Mouse (Mus musculus): Measurements from ENCODE around the gene Herc4.
A peak's percentile ranks its signal among the peaks of the same experiment; 100 is the strongest.
"Not testable (repeated sequence)": the region's sequence is repeated elsewhere in the genome, so short reads cannot be mapped to it uniquely, and the experiment has no call there.

The Herc4 gene

DNA sequence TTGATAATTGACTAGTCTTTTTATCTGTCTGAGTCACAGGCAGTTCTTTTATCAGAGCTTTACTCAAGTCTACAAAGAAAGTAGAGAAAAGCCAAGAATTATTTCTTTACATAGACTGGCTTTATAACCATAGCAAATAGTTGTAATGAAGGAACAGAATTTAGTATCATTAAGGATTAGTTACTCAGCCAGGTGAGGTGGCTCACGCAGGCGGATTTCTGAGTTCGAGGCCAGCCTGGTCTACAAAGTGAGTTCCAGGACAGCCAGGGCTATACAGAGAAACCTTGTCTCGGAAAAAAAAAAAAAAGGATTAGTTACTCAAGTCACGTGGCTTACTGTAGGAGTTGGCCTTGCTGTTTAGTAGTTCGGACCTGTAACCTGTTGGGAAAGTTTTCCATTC is 4.8 kb downstream of the Herc4 start:
- DNase-seq (ENCODE audit: low spot score in 2 of 2), result no peak

DNA sequence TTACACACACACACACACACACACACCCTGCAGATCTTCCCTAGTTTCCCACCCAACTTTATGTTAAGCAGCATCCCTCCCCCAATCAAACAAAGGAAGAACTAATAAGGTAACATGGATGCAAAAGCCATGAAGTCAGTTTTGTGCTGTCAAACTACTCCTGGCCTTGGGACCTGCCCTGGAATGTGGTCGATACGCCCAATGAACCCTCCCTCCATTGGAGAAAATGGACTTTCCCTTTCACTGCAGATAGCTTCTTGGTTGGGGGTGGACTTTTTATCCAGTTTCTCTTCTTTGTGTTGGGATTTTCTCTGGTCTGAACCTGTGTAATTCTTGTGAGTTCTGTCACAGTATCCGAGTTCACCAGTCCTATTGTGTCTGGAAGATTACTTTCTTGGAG is 15.1 kb downstream of the Herc4 start:
- no peak for DNase-seq (ENCODE audit: low spot score in 2 of 2)

DNA sequence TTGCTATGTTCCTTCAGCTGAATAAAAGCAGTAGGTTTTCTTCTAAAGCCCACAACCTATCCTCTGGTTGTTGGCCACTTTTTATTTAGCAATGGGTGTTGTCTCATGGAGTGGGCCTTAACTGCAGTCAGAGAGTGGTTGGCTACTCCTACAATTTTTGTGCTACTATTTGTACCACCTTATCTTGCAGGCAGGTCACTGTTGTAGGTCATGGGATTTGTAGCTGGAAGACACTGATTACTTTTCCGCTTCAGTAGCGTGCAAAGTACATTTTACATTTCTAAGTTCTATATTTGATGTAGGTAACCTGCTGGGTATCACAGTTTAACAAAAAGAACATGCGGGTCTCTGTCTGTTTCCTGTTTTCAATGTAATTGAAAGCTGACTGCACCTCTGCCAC is 15.7 kb downstream of the Herc4 start:
- peak in 1 of 2 experiments; percentile 24 for DNase-seq (ENCODE audit: low spot score in 2 of 2)

DNA sequence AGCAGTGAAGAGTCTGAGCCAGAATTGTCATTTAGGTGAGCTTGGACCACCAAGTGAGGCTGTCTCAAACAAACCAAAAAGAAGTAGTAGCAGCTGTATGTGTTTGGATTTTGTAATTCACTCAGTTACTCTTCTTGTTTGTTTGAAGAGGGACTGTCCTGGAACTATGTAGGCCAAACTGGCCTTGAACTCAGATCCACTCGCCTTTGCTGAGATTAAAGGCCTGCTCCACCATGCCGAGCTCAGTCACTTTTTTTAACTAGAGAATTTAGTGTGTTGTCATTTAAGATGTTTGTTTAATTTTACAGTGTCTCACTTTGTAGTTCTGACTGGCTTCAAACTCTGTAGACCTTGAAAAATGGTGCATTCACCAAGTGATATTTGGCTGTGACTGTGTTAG is 24.3 kb downstream of the Herc4 start:
- DNase-seq (ENCODE audit: low spot score in 2 of 2), result no peak

DNA sequence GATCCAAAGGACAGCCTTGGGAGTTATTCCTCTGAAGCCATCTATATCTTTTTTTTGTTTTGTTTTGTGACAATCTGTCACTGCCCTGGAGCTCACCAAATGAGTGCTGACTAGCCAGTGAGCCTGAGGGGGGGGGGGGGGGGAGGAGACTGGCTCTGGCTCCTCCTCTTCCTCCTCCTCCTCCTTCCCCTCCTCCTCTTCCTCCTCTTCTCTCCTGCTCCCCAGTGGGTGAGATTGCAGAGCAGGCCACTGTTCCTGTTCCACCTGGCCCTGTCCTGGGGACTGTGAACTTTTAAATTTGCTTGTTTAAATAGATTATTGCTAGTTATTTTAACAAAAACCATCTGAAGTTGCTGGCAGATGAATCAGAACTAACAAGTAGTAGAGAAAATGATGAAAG is 28.8 kb downstream of the Herc4 start:
- no peak for DNase-seq (ENCODE audit: low spot score in 2 of 2)

DNA sequence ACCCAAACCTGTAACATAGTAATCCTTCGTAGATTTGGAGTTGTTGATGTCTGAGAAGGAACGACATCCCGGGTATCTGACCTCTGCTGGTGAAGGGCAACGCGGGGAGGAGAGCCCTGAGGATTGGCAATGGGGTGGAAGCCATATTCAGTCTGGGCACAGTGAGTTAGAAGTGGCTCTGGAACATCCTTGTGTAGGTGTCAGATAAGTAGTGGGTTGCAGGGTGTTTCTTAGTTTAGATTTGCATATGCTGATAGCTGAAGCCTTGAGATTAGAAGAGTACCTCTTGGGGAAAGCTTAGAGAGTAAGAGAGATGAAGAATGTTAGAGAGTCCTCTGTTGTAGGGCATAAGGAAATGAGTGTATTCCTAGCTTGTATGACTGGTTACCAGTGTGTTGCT is 29.3 kb downstream of the Herc4 start:
- no peak for DNase-seq (ENCODE audit: low spot score in 2 of 2)

DNA sequence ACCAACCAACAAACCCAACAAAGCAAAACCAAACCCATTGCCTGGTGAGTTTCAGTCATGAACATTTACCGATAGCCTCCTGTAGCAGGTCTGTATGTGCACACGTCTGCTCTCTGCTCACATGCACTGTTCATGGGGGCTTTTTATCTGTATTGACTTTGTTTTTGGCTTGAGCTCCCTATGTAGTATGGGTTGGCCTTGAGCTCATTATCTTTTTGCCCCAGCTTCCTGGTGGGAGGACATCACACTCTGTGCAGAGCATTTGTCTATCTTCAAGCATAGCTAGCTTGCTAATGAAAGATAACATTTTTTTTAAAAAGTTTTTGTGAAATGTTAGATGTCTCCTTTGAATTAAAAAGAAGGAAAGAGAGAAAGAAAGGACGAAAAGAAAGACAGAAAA is 33.4 kb downstream of the Herc4 start:
- DNase-seq (ENCODE audit: low spot score in 2 of 2), result no peak

DNA sequence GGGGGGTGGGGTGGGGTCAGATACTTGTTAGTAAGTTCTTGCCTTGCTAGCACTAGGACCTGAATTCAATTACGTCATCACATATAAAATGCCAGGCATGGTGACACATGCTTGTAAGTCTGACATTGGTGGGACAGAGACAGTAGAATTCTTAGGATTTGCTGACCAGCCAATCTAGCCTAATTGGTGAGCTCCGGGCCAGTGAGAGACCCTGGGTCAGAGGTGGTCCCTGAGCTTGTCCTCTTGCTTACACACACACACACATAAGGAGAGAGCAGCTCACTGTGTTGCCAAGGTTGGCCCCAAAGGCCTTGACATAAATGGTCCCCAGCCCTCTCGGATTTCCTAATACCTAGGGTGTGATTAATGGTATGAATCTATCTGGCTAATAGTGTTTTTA is 36.2 kb downstream of the Herc4 start:
- no peak for DNase-seq (ENCODE audit: low spot score in 2 of 2)

DNA sequence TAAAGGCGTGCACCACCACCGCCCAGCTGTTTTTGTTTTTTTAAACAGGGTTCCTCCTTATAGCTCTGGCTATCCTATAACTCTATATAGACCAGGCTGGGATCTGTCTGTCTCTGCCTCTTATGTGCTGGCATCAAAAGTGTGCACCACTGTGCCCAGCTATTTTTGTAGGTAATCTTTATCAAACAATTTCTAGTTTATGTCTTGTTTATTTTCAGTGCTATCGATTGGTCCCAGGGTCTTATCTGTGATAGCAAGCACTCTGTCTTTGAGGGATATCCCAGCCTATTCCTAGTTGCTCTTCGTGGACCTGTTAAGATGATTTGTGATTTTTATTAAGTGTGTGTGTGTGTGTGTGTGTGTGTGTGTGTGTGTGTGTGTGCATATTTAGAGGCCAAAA is 38.8 kb downstream of the Herc4 start:
- no peak for DNase-seq (ENCODE audit: low spot score in 2 of 2)

DNA sequence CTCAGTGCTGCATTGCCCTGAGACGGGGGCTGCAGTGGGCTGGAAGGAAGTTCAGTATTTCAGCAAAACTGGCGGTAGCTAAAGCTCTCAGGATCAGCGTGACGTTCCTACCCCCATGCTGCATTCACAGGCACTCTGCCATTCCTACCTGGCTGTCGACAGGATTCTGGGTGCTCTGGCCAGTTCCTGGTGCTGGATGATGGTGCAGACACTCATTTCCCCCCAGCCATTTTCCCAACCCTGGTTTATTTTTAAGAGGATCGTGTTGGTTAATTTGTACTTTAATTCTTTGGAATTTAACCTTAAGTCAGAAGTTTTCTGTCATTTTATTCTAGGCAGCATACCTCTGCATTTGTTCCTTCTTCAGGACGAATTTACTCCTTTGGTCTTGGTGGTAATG is 39.2 kb downstream of the Herc4 start:
- no peak for DNase-seq (ENCODE audit: low spot score in 2 of 2)

DNA sequence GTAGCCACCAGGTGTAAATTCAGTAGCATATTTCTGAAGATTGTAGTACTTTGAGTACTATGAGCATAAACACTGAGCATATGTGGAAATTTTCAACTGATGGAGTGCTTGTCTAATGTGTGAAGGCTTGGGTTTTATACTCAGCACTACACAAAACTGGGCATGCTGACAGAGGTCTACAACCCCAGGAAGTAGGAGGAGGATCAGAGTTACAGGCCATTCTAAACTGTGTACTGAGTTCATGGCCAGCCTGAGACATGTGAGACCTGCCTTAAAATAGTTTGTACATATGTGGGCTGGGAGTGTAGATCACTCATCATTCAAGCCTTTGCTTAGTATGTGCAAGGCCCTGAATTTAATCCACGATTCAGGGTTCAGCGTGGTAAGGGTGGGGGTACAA is 58.7 kb downstream of the Herc4 start:
- no peak for DNase-seq (ENCODE audit: low spot score in 2 of 2)

DNA sequence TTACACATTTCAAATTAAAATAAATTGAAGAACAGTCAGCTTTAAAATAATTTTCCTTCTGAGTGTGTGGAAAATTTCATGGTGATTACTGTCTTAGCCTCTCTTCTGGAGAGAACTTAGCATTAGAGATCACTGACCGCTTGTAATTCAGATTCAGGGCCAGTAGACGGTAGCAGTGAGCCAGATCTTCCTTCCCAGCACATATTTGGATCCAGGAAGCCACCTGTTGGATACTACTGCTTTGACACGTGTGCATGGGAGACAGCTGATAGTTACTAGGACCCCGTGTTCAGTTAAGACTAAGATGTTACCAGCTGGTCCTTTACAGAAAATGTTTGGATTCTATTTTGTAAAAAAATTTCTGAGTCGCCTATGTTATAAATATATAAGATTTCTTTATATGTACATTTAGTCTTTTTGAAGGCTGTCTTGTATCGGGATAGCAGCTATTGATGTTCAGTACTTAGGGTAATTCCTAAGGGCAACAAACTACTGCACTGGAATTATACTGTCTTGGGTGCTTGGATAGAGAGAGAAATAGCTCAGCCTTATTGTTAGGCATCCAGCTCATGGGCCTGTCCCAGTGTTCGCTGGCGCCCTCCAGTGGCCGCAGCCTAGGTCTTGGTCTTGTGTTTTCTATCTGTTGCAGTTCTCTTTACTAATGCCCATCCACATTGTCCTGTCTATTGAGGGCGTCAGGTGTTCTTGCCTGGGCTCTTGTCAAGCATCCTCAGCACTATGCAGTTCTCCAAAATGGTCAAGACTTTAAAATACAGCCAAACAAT is 65.2 kb downstream of the Herc4 start:
- DNase-seq (ENCODE audit: low spot score in 2 of 2), result peak; percentile 36 to 75

DNA sequence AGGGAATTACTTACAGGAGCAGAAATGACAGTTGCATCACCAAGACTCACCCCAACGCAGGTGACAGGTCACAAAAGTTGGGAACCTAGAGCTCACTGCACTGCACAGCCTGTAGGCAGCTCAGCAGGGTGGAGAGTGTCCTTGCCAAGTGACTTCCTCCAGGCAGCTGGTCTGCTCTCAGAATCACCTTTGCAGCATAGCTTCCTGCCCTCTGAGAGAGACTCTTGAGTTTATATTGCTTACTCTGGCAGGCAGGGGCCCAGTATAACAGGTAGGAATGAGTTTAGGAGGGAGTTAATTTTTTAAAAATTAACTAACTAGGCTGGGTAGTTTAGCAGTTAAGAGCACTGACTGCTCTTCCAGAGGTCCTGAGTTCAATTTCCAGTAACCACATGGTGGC is 70.1 kb downstream of the Herc4 start:
- DNase-seq (ENCODE audit: low spot score in 2 of 2), result no peak

DNA sequence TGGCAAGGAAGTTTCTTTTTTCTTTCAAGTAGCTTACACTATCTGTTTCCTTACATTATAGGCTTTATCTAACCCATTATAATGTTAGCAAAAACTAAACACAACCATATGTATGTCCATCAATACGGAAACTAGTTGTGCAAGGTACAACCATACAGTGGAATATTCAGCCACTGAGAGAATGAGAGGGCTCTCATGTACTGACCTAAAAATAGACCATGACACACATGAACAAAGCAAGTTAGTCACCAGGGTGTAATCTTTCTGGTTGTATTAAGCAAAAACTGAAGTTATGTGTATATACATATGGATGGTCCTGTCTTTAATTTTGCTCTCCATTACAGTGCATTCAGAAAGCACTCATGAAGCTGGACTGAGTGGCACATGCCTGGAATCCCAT is 83.5 kb downstream of the Herc4 start:
- no peak for DNase-seq (ENCODE audit: low spot score in 2 of 2)

DNA sequence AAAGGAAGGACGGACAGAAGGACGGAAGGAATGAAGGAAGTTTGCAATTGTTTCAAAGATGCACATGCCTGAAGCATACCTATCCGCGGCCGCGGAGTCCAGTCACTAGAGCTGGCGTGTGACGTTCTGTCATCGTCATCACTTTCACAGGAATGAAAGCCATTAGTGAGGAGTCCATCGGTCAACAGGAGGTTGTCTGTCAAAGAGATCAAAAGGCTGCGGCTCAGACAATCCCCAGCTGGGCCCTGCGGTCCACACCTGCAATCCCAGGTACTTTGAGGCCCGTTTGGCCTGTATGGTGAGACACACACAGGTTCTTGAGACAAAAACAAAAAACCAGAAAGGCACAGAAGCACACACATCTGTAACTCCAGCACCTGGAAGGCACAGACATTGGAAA is 93.3 kb downstream of the Herc4 start:
- DNase-seq (ENCODE audit: low spot score in 2 of 2), result no peak

DNA sequence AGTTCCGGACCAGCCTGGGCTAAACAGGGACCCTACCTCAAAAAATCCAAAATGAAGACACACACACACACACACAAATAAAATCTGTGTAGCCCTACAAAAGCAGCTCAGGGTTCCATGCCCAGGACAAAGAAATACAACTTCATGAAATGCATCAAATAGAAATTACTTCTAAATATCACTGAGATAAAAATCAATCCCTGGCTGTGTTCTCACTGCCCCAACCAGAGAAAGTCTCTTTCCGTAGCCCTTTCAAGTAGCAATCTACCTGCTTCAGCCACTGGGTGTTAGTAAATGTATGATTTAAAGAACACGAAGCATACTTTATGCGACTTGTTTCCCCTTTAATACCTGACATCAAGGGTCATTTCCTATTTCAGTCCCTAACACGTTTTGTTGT is 93.7 kb downstream of the Herc4 start:
- DNase-seq (ENCODE audit: low spot score in 2 of 2), result no peak

DNA sequence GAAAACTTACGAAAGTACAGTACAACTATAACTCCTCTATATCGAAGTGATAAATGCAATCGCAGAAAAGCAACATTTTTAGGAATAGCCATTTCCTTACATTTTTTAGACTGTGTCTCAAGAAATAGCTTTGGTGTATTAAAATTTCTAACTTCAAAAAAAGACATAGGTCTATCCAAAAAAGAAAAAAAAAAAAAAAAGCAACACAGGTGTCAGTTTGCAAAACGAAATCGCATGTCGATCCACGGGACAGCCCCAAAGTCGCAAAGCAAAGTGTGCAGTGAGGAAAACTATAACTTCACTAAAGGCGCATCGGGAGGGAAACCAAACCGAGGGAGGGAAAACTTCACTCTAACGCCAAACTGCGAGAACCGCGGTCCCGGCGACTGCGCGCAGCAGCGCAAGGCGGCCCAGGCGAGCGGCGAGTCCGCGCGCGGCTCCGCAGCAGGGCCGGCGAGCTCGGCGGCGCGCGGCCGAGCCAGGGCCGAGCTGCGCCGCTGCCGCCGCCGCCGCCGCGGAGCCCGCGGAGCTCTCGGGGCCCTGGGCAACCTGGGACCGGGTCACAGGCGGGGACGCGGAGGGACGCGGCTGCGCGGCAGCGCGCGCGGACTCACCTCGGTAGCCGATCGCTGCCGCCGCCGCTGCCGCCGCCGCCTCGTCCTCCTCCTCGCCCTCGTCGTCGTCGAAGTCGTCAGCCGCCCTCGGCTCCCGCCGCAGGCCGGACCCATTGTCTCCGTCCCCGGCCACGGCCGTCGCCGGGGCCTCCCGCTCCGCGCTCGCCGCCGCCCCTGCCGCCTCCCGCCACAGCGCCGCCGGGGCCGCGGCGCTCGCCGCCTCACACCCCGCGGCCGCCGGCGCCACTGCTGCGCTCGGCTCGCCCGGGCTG is 94.6 kb downstream of the Herc4 start:
- DNase-seq (ENCODE audit: low spot score in 2 of 2), result peak; percentile 34 to 47

DNA sequence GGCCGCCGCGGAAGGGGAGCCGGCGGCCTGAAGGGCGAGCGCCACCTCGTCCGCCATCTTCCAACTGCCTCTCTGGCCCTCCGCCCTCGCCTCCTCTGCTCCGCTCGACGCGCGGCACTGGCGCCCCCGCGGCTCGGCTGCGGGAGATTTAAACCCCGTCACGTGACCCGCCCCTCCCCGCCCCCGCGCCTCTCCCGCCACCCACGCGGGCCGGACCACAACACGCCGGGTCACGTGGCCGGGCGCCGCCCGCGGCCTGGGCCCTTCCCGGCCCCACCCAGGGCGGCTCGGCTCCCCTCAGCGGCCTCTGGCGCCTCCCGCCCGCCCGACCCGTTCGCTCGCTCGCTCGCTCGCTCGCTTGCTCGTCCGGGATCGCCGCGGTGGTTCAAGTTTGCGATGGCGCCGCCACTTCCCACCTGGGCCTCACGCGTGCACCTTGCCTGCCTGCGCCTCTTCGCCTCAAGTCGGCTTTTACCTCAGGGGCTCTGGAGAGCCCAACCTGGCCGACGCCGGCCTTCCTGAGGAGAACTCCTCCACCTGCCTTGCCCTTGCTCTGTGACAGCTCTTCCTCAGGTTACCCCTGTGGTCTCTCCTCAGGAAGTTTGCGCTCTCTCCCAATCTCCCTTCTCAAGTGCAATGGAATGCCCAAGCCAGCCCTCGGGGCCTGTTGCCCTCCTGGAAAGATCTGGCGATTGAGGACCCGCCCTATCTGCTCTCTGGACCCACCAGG is 95.5 kb downstream of the Herc4 start:
- peak; percentile 89 to 90 for DNase-seq (ENCODE audit: low spot score in 2 of 2)

DNA sequence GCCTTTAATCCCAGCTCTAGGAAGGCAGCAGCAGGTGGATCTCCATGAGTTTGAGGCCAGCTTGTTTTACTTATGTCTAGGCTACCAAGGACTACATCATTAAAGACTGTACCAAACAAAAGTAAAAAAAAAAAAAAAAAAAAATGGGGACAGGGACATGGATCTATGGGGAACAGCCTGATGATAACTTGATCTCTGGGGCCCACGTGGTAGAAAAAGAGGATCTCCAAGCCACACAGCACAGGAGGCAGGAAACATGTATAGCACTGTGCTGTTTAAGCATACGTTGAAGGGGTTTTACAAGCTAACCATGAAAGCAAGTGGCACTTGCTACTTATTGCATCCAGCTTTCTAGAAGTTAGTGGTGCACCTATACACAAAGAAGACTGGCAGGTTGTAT is 97.7 kb downstream of the Herc4 start:
- no peak for DNase-seq (ENCODE audit: low spot score in 2 of 2)

DNA sequence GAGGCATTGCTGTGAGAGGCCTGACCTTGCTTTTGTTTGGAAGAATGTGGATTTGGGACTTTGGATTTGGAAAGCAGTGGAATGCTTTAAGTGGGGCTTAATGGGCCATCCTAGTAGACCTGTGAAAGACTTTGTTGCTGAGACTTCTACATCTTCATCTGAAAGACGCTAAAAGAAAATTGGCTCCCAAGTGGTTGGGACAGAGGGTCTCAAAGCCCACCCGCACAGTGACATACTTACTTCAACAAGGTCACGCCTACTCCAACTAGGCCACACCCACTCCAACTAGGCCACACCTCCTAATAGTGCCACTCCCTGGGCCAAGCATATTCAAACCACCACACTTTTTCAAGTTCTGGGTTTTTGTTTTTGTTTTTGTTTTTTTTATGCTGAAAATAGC is 101.1 kb downstream of the Herc4 start:
- DNase-seq (ENCODE audit: low spot score in 2 of 2), result no peak

DNA sequence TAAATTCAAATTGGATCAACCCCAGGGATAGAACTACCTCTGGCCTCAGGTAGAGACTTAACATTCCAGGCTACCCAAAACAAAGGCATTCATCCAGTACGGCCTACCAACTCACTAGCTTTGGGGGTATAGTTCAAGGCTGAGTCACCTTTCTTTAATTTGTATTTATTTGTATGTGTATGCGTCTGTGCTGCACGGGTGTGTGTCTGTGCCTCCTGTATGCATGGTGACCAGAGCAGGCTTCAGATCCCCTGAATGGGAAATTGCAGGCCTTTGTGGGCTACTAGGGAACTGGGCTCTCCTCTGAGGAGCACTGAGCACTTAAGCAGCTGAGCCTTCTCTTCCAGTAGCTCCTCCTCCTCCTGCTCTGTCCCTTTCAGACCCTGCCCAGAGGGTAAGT is 104.7 kb downstream of the Herc4 start:
- no peak for DNase-seq (ENCODE audit: low spot score in 2 of 2)

DNA sequence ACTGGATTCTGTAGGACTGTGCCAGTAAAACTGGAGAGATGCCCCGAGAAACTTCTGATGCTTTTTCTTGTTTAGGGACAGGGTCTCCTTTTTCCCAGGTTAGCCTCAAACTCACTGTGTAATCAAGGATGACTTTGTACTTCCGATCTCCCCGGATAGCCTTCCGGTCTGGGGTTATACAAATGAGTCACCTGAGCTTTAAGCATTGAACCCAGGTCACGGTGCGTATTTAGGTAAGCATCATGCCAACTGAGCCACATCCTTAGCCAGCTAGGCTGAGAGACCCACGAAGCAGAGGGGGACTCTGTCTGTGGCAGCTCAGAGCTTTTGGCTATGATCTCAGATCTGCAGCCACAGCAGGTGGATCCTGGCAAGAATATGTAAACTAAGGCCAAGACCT is 107.1 kb downstream of the Herc4 start:
- DNase-seq (ENCODE audit: low spot score in 2 of 2), result no peak

DNA sequence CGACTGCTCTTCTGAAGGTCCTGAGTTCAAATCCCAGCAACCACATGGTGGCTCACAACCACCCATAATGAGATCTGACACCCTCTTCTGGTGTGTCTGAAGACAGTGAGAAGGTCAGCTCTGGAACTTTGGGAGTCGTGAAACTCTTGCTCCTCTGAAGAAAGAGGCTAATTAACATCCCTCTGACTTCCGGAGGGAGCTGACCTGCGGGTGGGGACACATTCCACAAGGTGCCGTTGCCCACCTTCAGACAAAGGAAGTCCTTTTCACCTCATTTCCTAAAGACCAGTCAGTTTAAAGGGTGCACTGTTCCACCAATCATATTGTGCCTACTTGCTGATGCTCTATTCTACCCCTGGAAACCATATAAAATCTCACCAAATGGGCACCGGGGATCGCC is 107.5 kb downstream of the Herc4 start:
- DNase-seq (ENCODE audit: low spot score in 2 of 2), result not testable (repeated sequence)

Data from heart, adult 9 months (tissue).